Mouse (Mus musculus) c-Kit-positive CD71-positive TER-119-positive erythroid progenitor cells, embryonic 14.5 days (primary cell): ENCODE data around the gene Ring1.
"Not testable (repeated sequence)": the region's sequence is repeated elsewhere in the genome, so short reads cannot be mapped to it uniquely, and the experiment has no call there.

Source experiments
- DNase-seq: peaks from one replicate; pipeline ENCODE4 v3.0.0-alpha.2; 2013; ENCODE audit warnings: low spot score

Ring1 gene

GRCm38 (mm10) chr17:33994959-33995358 lies 29.5 kb downstream of the Ring1 start:
- DNase-seq, result no peak

DNA sequence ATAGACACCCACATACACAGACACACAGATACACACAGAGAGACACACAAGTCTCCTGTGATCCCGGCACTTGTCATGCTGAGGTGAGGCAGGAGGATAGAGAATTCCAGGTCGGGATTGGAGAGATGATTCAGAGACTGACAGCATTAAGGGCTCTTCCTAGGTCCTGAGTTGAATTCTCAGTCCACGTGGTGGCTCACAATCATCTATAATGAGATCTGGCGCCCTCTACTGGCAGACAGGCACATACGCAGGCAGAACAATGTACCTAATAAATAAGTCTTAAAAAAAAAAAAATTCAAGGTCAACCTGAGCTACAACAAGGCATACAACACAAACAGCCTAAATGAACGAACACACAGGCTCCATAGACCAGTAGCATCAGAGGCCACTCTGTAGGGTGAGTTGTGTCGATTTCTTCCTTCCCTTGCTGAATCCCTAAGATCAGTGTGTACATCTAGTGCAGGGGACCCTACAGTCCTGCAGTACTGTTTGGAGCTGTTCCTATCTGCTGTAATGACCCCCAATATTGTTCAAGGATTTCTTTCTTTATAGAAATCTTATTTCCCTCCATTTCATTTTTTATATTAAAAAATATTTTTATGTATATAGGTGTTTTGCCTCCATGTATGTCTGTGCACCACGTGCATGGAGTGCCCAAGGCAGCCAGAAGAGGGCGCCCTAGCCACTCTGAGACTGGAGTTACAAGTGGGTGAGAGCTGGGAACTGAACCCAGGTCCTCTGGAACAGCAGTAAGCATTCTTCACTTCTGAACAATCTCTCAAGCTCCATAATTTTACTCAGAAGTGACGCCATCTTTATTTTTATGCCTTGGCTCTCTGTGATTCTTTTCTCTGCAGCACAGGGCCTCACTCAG lies 32.5 kb downstream of the Ring1 start:
- DNase-seq, result peak; percentile 78

DNA sequence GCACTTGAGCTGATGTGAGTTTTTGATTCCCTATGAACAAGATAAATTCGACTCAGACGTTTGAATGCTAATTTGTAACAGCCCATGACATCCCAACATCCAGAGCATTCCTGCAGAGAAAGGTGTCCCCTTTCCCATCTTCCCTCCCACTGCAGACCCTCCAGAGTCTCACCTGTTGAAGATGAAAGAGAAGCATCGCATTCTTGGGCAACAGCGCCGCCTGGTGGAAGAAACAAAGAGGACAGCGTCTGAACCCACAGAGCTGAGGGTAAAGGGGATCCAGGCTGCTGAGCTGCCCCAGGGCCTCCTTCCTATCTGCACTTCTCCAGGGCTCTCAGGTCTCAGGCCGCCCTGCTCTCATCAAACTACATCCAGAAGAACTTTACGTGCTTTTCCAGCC lies 42.3 kb downstream of the Ring1 start:
- not testable (repeated sequence) for DNase-seq

DNA sequence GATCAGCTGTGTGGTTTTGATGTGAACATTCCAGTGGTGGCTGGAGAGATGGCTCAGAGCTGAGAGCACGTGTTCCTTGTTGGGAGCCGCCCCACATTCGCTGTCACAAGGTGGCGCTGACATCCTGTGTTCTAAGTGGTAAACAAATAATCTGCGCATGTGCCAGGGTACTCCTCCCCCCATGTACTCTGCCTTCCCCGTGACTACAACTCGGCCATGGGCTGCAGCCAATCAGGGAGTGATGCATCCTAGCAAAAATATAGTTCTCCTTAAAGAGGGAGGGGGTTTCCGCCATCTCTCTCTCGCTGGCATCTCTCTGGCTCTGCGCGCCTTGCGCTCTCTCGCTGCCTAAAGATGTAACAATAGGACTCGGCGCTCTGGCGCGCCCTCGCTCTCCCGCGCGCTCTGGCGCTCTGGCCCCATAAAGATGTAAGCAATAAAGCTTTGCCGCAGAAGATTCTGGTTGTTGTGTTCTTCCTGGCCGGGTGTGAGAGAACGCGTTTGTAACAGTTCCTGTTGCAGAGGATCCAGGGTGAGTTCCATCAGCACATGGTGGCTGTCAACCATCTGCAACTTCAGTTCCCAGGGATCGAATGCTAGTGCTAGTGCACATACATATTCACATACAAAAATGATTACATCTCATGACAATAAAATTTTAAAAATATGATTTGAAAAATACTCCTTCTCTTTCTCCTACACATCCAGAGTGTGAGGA lies 43.1 kb downstream of the Ring1 start:
- not testable (repeated sequence) for DNase-seq

DNA sequence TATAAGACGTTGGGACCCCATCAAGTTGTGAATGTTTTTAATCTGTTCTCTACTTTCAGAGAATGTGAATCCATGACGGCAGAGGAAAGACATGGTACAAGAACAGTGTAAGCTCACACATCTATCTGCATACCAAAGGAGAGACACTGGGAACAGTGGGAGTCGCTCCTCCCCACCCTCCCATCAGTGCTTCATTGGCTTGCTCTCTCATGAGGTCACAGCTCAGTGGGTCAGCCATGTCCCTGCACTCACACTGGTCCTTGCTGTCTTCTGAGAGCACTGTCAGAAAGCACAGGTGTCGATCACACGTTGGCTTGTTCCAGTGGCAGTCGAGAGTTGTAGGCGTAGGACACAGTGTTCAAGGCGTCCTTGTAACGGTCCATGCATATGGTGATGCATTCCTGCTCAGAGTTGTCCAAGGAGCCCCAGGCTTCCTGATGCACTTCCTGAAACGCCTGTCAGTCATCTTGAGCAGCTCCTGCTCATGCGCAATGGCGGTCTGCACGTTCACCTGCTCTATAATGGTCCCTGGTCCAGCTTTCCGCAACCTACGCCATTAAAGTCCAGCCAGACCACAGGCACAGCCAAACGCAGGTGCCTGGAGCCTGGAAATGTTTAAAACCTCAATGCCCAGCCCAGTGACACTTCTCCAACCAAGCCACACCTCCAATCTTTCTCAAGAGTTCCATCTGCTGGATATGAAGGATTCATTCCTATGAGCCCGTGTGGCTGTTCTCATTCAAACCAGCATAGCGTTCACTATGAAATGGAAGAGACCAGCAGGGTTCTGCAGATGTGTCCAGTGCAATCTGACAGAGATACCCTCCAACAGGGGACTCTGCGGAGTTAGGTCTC lies 44.1 kb downstream of the Ring1 start:
- no peak for DNase-seq

DNA sequence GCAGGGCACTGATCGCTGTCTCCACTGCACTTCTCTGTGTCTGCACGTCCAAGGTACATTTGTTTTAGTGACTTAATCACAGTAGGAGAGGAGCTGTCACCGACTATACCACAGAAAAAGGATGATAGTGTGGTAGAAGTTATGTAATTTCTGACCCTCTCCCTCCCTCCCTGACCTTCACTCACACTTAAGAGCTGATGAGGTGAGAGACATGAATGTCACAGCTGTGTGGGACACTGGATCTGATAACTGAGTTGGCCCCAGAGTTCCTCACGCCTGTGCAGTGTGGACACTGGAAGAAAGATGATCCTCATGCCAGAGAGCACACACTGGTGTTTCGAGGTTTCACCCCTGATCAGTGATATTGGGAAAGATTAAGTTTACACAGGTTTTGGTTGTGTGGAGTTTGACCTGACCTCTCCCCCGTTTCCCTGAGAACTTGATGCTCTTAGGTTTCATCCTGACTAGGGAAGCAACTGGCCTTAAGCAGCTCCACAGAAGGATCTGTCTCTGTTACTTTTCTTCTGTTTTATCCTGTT lies 44.9 kb downstream of the Ring1 start:
- no peak for DNase-seq

- DNase-seq, result no peak
Observed at GRCm38 (mm10) chr17:33978631-33979031, 45.8 kb downstream of the Ring1 start.

GRCm38 (mm10) chr17:33977861-33978557 lies 46.5 kb downstream of the Ring1 start:
- DNase-seq, result no peak

DNA sequence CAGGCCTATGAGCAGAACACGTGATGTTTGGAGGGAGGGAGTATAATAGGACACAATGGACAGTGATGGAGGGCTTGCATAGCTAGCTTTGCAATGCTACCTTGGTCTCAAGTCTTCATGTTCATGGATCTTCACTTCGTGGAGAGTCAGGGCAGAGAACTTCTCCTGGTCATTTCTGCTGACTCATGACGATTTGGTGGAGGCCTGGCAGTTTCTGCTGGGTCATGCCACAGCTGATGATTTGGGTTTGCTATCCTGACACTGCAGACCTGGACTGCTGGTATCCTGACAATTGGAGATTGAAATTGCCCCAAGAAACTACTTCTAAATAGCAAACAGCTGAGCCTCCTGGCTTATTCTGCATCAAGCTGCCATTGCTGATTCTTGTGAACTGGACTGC lies 50.9 kb downstream of the Ring1 start:
- DNase-seq, result no peak

GRCm38 (mm10) chr17:33972691-33973090 lies 51.8 kb downstream of the Ring1 start:
- no peak for DNase-seq
